Mouse (Mus musculus): ENCODE data around the gene Gm20388. TPM values are rescaled to one million over a fixed set of nuclear protein-coding genes. Genes with fewer than 3 reads are reported as not detected.

Gm20388 gene
- polyA plus RNA-seq, 1 experiment from 2014 or later = not detected

DNA sequence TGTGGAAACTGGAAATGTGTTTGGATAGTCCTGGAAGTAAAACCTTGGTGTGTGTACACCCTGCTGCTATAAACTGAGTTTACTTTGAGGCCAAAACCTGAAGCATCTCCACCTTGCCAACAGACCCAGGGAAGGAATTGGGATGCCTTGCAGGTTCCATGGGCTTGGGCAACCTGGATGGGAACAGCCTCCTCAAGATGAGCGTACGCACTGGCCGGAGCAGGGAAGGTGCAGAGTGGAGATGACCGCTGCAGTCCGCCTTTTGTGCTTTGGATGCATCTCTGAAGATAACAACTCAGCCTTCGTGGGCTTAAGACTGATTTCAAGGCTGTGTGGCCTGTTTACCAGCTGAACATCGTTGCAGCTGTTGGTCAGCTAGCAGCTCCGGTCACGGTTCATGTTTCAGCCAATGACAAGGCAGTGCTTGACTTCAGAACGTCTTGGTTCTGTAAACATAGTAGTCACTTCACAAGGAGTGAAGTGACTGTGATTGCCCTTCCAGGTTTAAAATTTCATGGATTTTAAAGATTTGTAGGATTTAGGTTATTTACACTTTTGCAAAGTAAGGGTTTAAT lies 2044.4 kb downstream of the Gm20388 start:
- Histone ChIP-seq H3K27me3 (ENCODE audit: control insufficient read depth, insufficient read depth, low read depth, low read length) (no peaks in the 10 kb centered on the region), H3K4me2 (ENCODE audit: low read depth, low read length) (no peak overlapping the region), H3K27ac (ENCODE audit: low read length) (no peak overlapping the region), H3K9me3 (ENCODE audit: control insufficient read depth, low read length) (no peaks in the 10 kb centered on the region), H3K9ac (ENCODE audit: low read length) (no peak overlapping the region), H3K36me3 (ENCODE audit: control insufficient read depth, insufficient read depth, low read length) (peaks cover 13% of the 10 kb centered on the region), H3K4me1 (replicated peaks; ENCODE audit: control insufficient read depth, insufficient read depth, low read length) (peaks cover 19% of the 10 kb centered on the region), H3K4me3 (ENCODE audit: low read length) (no peak overlapping the region)
- WGBS = 58% methylated on average over 10 of the region's 10 CpGs
- no peak for ATAC-seq (ENCODE audit: low read depth)

DNA sequence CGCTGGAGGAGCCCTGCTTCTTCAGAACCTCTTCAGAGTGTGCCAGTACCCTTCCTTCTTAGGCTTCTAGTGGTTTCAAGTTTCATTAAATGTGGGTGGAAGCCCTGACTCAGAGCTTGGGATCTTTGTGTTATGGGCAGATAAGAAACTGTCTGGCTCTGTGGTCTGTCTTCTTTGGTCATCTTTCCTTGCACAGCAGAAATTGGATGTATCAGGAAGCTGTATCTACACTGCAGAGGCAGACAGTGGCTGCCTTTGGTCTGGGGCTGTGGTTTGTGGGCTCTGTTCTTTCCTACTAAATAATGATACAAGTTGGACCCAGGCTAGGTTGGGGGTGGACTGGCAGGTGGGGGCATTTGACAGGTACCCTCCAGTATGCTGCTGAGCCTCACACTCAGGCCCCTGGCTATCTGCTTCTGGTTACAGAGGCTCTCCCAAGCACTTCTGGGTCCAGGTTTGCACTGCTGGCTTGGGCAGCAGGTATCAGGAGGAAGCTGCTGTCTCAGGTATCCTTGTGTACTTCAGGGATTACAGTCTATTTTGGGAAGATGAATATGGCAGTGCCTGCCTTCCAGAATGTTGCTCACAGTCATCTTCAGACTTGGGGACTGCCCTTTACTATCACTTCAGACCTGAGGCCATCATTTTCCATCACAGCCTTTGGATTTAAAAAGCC lies 2045.3 kb downstream of the Gm20388 start:
- H3K4me1 ChIP-seq (replicated peaks; ENCODE audit: control insufficient read depth, insufficient read depth, low read length) = peaks cover 19% of the 10 kb centered on the region
- no peaks in the 10 kb centered on the region for H3K9me3 ChIP-seq (ENCODE audit: control insufficient read depth, low read length)
- H3K4me3 ChIP-seq (ENCODE audit: low read length) = no peak overlapping the region
- H3K27me3 ChIP-seq (ENCODE audit: control insufficient read depth, insufficient read depth, low read depth, low read length) = no peaks in the 10 kb centered on the region
- H3K9ac ChIP-seq (ENCODE audit: low read length) = no peak overlapping the region
- H3K27ac ChIP-seq (ENCODE audit: low read length) = no peak overlapping the region
- no peak overlapping the region for H3K4me2 ChIP-seq (ENCODE audit: low read depth, low read length)
- H3K36me3 ChIP-seq (ENCODE audit: control insufficient read depth, insufficient read depth, low read length) = peaks cover 13% of the 10 kb centered on the region
- 77% methylated on average over 1 of the region's 1 CpGs for WGBS
- ATAC-seq (ENCODE audit: low read depth) = no peak

DNA sequence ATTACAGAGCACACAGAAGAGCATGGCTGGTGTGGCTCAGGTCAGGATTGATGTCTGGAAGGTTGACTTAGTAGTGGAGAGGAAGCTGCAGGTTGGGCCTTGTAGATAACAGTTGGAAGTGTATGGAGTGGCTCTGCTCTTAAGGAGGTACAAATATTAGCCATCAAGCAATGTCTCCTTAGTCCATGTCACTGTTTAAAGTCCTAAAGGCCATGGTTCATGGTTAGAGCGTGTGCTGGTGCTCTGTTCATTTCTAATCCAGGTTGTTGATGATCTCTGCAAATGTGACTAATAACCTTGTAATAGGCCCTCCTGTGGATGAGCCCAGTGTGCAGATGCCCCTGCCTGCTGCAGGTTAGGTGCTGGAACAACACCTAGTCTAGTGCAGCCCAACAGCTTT lies 2047.8 kb downstream of the Gm20388 start:
- Histone ChIP-seq H3K9me3 (ENCODE audit: control insufficient read depth, low read length) (no peaks in the 10 kb centered on the region), H3K36me3 (ENCODE audit: control insufficient read depth, insufficient read depth, low read length) (peaks cover 13% of the 10 kb centered on the region), H3K27me3 (ENCODE audit: control insufficient read depth, insufficient read depth, low read depth, low read length) (no peaks in the 10 kb centered on the region), H3K4me2 (ENCODE audit: low read depth, low read length) (no peak overlapping the region), H3K27ac (ENCODE audit: low read length) (no peak overlapping the region), H3K9ac (ENCODE audit: low read length) (no peak overlapping the region), H3K4me1 (replicated peaks; ENCODE audit: control insufficient read depth, insufficient read depth, low read length) (peaks cover 10% of the 10 kb centered on the region; the same call in 1 of the 2 replicates), H3K4me3 (ENCODE audit: low read length) (no peak overlapping the region)
- no peak for ATAC-seq (ENCODE audit: low read depth)
- WGBS = 78% methylated on average over 1 of the region's 1 CpGs

DNA sequence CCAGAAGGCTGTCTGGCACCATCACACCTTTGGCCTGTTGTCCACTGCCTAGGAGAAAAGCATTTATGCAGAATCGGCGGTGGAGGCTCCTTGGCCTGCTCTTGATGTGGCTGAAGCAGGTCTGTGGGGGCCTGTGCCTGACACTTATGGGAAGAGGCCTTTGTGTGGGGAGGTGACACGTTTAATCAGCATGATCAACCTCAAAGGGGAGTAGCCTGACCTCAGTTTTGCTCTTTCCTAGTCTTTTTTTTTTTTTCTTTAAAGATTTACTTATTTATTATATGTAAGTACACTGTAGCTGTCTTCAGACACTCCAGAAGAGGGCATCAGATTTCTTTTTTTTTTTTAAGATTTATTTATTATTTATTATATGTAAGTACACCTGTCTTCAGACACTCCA lies 2052.3 kb downstream of the Gm20388 start:
- Histone ChIP-seq H3K4me2 (ENCODE audit: low read depth, low read length) (no peak overlapping the region), H3K27me3 (ENCODE audit: control insufficient read depth, insufficient read depth, low read depth, low read length) (no peaks in the 10 kb centered on the region), H3K27ac (ENCODE audit: low read length) (no peak overlapping the region), H3K9me3 (ENCODE audit: control insufficient read depth, low read length) (no peaks in the 10 kb centered on the region), H3K4me3 (ENCODE audit: low read length) (no peak overlapping the region), H3K36me3 (ENCODE audit: control insufficient read depth, insufficient read depth, low read length) (no peaks in the 10 kb centered on the region), H3K4me1 (replicated peaks; ENCODE audit: control insufficient read depth, insufficient read depth, low read length) (peaks cover 15% of the 10 kb centered on the region), H3K9ac (ENCODE audit: low read length) (no peak overlapping the region)
- 76% methylated on average over 3 of the region's 3 CpGs for WGBS
- ATAC-seq (ENCODE audit: low read depth) = no peak

DNA sequence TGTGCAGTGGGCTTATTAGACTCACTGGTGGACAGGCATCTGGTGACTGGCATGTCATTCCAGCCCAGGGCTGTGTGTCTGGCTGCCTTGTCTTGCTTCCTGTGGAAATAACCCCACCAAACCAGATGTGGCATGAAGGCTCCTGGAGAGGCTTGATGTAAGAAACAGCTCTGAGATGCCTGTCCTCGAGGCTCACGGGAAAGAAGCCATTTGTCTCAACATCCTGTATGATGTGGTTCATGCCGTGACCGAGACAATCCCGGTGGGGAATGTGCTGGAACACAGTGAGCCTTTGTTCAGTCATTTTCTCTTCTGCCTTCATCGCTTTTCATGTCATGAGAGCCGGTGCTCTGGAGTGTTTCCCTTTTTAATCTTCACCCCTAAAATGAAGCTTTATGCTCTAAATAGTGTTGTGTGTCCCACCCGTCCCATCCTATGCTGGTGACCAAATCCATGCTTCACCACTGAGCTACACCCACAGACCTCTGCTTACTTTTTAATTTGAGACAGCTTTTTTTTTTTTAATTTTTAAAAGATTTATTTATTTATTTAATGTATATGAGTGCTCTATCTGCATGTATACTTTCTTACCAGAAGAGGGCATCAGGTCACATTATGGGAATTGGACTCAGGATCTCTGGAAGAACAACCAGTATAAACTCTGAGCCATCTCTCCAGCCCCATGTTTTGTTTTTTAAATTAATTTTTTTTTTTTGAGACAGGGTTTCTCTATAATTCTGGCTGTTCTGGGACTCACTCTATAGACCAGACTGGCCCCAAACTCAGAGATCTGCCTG lies 2054.3 kb downstream of the Gm20388 start:
- Histone ChIP-seq H3K4me3 (ENCODE audit: low read length) (no peak overlapping the region), H3K27ac (ENCODE audit: low read length) (no peak overlapping the region), H3K27me3 (ENCODE audit: control insufficient read depth, insufficient read depth, low read depth, low read length) (no peaks in the 10 kb centered on the region), H3K4me2 (ENCODE audit: low read depth, low read length) (no peak overlapping the region), H3K9me3 (ENCODE audit: control insufficient read depth, low read length) (no peaks in the 10 kb centered on the region), H3K36me3 (ENCODE audit: control insufficient read depth, insufficient read depth, low read length) (no peaks in the 10 kb centered on the region), H3K9ac (ENCODE audit: low read length) (no peak overlapping the region), H3K4me1 (replicated peaks; ENCODE audit: control insufficient read depth, insufficient read depth, low read length) (peaks cover 21% of the 10 kb centered on the region)
- WGBS = 68% methylated on average over 8 of the region's 8 CpGs
- no peak for ATAC-seq (ENCODE audit: low read depth)

DNA sequence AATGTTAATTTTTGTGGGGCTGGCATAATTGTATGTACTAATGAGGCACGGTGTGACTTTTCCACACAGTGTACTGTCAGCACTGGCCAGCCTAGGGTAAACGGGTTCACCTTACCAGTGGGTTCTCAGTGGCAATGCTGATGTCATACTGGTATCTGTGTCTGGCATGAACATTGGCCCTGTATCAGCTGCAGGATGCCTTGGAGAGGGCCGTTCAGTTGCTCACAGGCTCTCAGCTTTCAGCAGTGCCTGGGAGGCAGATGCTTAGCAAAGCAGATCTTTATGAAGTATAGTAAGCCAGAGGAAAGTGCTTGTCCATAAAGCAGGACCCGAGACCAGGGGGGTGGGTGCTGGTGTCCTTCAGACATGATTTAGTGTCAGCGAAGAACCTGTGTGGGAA lies 2055.5 kb downstream of the Gm20388 start:
- H3K4me1 ChIP-seq (replicated peaks; ENCODE audit: control insufficient read depth, insufficient read depth, low read length) = peaks cover 21% of the 10 kb centered on the region
- H3K4me2 ChIP-seq (ENCODE audit: low read depth, low read length) = no peak overlapping the region
- H3K27me3 ChIP-seq (ENCODE audit: control insufficient read depth, insufficient read depth, low read depth, low read length) = no peaks in the 10 kb centered on the region
- no peak overlapping the region for H3K9ac ChIP-seq (ENCODE audit: low read length)
- no peaks in the 10 kb centered on the region for H3K9me3 ChIP-seq (ENCODE audit: control insufficient read depth, low read length)
- 53% methylated on average over 5 of the region's 5 CpGs for WGBS
- no peak for ATAC-seq (ENCODE audit: low read depth)
- H3K36me3 ChIP-seq (ENCODE audit: control insufficient read depth, insufficient read depth, low read length) = no peaks in the 10 kb centered on the region
- H3K4me3 ChIP-seq (ENCODE audit: low read length) = no peak overlapping the region
- H3K27ac ChIP-seq (ENCODE audit: low read length) = no peak overlapping the region

DNA sequence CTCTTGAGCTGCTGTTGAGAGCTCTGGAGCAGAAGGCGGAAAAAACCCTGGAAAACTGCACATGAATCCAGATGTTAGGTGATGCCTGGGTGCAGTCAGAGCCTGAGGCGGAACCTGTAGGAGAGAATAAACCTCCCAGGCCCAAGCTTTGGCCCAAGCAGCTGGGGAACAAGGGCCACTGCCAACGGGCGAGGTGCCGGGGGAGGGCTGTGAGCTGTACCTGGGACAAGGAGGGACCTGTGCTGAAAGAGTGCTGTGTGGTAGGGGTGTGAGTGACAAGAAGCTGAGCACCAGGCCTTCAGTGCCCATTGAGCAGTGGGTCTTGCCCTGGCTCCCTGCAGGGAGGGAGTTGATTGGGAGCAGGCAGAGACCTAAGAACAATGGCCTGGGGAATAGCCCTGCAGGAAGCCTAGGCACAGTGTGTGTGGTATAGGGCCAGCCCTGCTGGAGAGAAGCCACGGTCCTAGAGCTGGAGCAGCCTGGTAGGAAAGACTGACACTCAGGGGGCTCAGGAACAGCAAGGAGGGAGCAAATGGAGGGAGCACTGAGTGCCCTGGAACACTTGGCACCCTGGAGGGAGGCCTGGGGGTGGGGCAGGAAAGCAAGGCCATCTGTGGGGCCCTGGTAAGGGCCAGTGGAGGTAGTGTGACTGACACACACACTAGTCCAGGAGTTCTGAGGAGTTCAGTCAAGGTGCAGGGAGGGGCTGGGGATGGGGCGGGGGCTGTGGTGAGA lies 2056.2 kb downstream of the Gm20388 start:
- Histone ChIP-seq H3K4me1 (replicated peaks; ENCODE audit: control insufficient read depth, insufficient read depth, low read length) (peaks cover 21% of the 10 kb centered on the region), H3K9me3 (ENCODE audit: control insufficient read depth, low read length) (no peaks in the 10 kb centered on the region), H3K4me2 (ENCODE audit: low read depth, low read length) (no peak overlapping the region), H3K4me3 (ENCODE audit: low read length) (no peak overlapping the region), H3K36me3 (ENCODE audit: control insufficient read depth, insufficient read depth, low read length) (no peaks in the 10 kb centered on the region), H3K27ac (ENCODE audit: low read length) (no peak overlapping the region), H3K27me3 (ENCODE audit: control insufficient read depth, insufficient read depth, low read depth, low read length) (no peaks in the 10 kb centered on the region), H3K9ac (ENCODE audit: low read length) (peak overlapping the region; percentile 38; the same call in 1 of the 2 replicates)
- WGBS = 63% methylated on average over 7 of the region's 7 CpGs
- peak; percentile 29; the same call in 1 of the 2 replicates for ATAC-seq (ENCODE audit: low read depth)

DNA sequence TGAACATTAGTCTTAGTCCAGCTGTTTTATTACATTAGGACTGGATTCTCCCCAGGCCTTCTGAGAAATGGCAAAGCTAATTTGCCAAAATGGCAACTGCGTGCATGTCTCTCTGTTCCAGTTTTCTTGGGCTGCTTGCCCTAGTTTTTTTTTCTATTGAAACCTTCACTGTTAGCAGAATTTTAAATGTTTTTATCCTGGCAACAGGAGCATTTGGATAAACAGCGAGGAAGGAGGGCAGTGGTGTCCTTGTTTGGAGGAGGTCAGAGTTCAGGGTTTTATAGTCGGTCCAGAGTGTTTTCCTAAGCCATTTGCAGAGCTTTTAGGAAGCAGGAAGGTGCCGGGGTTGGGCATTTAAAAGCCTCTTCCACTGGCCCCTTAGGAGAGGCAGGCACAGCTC lies 2057.3 kb downstream of the Gm20388 start:
- no peaks in the 10 kb centered on the region for H3K9me3 ChIP-seq (ENCODE audit: control insufficient read depth, low read length)
- WGBS = 43% methylated on average over 4 of the region's 4 CpGs
- peaks cover 15% of the 10 kb centered on the region for H3K4me1 ChIP-seq (replicated peaks; ENCODE audit: control insufficient read depth, insufficient read depth, low read length)
- H3K27ac ChIP-seq (ENCODE audit: low read length) = peak overlapping the region; percentile 10; the same call in 1 of the 2 replicates
- no peak overlapping the region for H3K4me2 ChIP-seq (ENCODE audit: low read depth, low read length)
- H3K36me3 ChIP-seq (ENCODE audit: control insufficient read depth, insufficient read depth, low read length) = no peaks in the 10 kb centered on the region
- H3K4me3 ChIP-seq (ENCODE audit: low read length) = no peak overlapping the region
- no peak for ATAC-seq (ENCODE audit: low read depth)
- H3K9ac ChIP-seq (ENCODE audit: low read length) = no peak overlapping the region
- no peaks in the 10 kb centered on the region for H3K27me3 ChIP-seq (ENCODE audit: control insufficient read depth, insufficient read depth, low read depth, low read length)

DNA sequence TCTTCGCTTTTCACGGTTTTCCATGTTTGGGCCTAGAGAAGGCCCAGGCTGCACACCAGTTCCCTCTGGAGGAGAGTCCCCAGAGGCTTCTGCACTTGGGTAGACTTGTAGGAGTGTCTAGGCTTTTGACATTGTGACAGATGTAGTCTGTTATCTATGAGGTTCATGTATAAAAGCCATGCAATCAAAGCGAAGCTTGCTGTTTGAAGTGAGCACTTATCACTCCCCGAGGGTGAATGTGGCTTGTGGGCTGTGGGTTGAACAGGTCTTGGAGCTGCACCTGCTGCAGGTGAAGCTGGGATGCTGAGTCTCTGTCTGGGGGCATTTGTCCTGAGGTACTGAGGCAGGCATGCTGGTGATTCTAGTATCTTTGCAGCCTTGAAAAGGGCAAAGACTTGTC lies 2057.9 kb downstream of the Gm20388 start:
- no peaks in the 10 kb centered on the region for H3K27me3 ChIP-seq (ENCODE audit: control insufficient read depth, insufficient read depth, low read depth, low read length)
- peak overlapping the region; percentile 10; the same call in 1 of the 2 replicates for H3K27ac ChIP-seq (ENCODE audit: low read length)
- H3K4me1 ChIP-seq (replicated peaks; ENCODE audit: control insufficient read depth, insufficient read depth, low read length) = peaks cover 15% of the 10 kb centered on the region
- no peaks in the 10 kb centered on the region for H3K36me3 ChIP-seq (ENCODE audit: control insufficient read depth, insufficient read depth, low read length)
- no peaks in the 10 kb centered on the region for H3K9me3 ChIP-seq (ENCODE audit: control insufficient read depth, low read length)
- no peak for ATAC-seq (ENCODE audit: low read depth)
- H3K4me2 ChIP-seq (ENCODE audit: low read depth, low read length) = no peak overlapping the region
- 52% methylated on average over 4 of the region's 4 CpGs for WGBS
- H3K4me3 ChIP-seq (ENCODE audit: low read length) = no peak overlapping the region
- H3K9ac ChIP-seq (ENCODE audit: low read length) = no peak overlapping the region
